Mouse (Mus musculus) lung, postnatal 36 days (tissue): ENCODE measurements at regions not wholly inside any gene's neighbourhood (a gene's known extent, or its start where the extent isn't known, plus 50 kb on each side); places are given as distances from the start of the nearest gene placed in this dataset.
A peak's percentile ranks its signal among the peaks of the same experiment; 100 is the strongest.

Source experiments
- DNase-seq: peaks from one replicate; pipeline ENCODE4 v3.0.0; 2022; ENCODE audit warnings: mixed read lengths

DNA sequence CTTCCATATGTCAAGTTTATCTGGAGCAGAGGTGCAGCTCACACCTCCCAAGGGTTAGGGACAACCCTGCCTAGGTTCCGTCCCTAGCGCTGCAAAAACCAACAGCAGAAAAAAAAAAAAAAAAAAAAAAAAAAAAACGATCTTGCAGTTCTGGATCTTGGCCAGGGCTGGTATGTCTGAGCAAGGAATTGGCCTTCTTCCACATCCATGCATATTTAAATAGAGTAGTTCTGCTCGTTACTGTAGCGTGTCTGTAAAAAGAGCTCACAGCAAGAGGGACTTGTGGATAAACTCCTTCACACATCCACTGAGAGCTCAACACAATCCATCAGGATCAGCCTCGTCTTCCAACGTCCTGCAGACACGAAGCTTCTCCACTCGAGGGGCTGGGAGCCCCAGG, 639.4 kb upstream of the Adam5 start:
- DNase-seq, result no peak

DNA sequence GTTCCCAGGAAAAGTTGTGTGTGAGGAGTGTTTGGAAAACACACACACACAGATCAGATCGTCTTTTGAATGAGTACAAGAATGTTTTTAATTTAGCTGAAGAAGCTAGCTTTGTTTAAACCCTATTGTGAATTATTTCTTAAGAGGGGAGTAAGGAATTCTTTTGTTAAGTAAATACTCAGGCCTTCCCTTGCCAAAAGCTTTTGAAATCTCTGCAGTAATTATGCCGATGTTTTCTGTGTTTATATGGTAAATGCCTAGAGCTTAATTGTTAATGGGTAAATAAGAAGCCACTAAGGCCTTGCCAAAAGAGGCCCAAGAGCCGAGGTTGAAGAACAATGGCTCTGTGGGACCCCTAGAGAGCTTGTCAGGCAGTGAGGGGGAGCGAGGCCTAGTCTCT, 638.3 kb upstream of the Adam5 start:
- no peak for DNase-seq

DNA sequence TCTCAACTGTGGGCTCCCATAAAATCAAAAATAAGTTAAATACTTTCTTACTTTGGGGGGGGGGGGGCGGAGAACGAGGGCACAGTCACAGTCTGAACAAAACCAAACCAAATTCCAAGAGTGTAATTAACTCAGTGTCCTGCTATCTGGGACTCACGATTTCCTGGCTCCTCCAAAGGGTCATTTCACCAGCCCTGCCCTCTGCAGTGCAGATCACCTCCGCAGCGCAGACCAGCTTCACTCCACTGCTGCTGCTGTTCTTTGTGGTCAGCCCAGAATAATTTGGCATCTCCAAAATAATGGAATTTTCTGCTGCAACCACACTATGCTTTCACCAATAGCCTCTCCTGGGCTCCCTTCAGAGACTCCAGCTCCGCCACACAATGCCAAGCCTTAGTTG, 631.5 kb upstream of the Adam5 start:
- DNase-seq, result no peak

DNA sequence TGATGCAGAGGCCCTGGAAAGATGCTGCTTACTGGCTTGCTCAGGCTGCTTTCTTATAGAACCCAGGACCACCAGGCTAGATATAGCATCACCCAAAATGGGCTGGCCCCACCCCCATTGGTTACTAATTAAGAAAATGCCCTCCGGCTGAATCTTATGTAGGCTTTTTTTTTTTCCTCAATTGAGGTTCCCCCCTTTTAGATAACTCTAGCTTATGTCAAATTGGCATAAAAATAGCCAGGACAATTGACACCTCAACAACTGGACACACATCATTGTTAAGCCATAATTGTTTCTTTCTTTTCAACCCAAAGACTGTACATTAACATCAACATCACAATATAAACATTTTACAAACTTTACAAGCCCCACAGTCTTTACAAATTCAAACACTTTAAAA, 630.8 kb upstream of the Adam5 start:
- no peak for DNase-seq

DNA sequence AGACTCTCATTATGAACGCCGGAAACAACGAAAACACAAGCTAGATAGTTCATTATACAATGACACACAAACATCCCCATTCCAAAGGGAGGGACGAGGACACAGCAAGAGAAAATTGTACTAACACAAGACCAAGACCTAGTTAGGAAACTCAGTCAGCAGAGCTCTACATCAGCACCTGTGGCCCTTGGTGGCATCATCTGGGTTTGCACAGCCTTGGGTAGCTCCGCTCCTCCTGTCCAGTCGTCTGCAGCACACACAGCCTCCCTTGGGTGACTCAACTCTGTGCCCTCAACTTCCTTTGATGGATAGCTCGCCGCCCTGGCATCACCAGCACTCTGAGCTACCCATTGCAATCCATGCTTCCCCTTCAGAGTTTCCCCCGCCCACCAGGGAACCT, 629.7 kb upstream of the Adam5 start:
- DNase-seq, result peak; percentile 30

DNA sequence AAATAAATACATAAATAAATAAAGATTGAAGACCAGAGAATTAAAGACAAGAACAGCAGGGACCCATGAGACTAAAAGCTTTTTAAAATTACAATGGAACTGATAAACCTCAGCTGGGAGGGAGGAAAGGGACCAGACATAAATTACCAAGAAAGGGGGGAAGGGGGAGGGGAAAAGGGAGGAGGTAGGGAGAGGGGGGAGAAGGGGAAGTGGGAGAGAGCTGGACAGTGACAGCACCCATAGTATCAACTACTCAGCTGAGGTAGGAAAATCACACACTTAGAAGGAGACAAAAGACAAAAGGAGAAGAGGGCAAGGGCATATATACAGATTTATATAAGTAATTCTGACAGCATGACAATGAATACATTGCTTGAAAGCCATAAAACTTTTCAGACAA, 626.4 kb upstream of the Adam5 start:
- DNase-seq, result no peak

DNA sequence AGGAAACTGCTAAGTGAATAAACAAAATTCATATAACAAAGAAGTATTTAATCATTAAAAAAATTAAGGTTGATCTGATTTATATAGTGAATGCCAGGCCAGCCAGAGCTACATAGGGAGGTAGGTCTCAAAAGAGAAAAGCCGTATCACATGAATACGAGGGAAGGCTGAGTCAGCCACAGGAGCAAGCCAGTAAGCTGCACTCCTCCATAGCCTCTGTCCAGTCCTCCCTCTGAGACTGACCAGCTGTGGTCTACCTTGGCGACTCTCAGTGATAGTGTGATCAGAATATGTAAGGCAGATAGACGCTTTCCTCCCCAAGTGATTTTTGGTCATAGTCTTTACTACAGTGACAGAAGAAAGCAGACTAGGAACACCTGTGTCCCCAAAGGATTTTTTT, 625.4 kb upstream of the Adam5 start:
- no peak for DNase-seq

DNA sequence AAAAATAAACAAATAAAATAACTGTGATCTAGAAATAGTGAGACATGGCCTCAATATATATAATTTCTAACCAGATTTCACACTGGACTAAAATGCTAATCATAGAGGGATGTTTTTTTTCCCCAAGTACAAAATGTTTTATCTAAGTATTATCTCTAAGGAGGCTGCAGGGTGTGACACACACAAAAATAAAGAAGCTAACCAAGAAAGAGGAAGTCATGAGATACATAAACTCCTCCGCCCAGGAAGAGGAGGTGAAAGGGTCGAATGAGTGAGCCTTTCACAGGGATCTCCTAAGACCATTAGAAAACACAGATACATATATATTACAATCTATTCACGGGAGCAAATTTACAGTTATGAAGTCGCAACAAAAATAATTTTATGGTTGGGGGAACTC, 623.7 kb upstream of the Adam5 start:
- peak; percentile 51 for DNase-seq

DNA sequence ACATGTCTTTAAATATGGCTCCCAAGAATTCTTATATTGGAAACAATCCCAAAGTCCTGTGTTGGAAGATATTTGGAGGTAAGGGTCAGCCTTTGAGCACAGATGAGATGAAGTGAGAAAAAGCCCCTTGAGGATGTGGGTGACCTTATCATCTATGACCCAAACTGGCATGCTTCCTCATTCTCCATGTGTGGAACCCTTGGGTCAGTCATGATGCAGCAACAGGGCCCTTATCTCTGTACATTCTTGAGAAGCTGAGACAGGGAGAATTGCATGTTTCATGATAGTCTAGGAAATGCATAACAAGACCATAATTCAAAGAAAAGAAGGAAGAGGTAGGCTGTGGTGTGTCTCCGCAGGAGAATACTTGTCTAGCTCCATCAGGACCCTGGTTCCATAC, 621.8 kb upstream of the Adam5 start:
- no peak for DNase-seq

DNA sequence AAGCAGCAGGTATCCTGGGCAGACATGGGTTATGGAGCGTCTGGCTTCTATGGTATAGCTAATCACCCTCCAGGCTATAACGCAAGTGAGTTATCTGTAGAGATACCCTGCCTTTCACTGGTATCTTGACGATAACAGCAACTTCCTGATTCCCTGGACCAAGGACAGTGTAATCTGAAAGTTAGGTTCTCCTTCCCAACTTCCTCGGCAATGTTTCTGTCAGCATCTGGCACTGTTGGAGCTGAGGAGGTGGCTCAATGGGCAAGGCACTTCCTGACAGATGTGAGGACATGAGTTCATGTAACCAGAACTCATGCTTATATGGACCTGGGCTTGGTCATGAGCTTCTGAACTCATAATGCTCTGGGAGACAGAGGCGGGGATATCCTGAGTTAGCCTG, 620.9 kb upstream of the Adam5 start:
- DNase-seq, result peak; percentile 39

DNA sequence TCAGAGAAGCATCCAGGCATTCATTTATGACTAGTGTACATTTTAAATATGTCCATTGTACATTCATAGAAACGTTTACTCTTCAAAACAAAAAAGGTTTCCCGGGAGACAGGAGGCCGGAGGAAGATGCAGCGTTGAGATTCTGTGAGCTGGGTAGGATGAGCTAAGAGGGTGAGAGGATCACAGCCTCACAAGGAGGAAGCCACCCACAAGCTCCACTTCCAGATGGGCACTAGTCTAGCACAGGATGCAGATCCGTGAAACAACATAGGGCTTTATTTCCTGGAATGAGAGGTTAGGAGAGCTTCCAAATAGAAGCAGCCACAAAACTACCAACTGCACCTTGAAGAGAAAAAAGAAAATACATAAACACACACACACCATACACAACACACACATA, 619.4 kb upstream of the Adam5 start:
- DNase-seq, result no peak

DNA sequence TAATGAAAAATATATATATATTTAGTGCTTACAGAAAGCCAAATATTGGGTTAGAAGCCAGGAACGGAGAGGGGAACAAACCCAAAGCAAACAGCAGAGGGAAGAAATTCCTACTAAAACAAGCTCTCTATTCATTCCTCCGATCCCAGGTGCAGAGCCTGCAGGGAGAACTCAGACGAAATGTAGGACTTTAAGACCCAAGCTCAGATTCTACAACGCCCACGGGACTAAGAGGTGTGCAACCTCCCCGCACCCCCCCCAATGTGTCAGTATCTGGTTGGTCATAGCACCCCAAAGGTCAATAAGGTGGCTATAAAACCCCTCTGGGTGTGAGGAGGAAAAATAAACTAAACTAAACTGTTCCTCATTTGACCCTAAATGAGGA, 616.9 kb upstream of the Adam5 start:
- DNase-seq, result no peak

DNA sequence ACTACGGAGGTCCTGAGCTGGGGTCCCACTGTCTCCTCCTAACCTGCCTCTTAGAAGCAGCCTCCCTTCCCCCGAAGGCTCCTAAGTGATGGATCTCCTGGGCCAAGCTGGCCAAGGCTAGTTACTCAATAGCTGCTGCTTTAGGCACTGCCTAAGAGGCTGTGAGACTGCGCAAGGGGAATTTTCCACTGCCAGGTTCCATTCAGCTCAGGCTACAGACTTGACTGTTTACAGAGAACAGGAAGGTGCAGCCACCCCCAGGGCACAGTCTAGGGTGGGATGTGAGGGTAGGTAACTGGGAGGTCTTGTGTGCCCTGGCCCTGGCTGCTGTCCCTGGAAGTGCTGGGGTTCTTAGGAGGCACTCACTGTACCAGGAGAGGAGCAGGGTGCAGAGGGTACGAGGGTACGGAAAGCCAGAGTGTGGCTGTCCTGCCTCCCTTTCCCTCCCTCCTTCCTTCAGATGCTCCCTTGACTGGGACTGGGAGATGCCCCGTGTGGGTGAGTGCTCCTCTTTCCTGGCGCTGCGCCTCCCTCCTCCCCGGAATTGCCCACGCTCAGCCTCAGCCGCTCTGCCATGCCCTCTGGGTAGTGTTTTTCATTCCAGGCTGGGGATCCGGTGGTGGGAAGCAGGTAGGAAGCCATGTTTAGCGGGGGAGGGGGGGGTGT, 616.4 kb upstream of the Adam5 start:
- peak; percentile 56 for DNase-seq

DNA sequence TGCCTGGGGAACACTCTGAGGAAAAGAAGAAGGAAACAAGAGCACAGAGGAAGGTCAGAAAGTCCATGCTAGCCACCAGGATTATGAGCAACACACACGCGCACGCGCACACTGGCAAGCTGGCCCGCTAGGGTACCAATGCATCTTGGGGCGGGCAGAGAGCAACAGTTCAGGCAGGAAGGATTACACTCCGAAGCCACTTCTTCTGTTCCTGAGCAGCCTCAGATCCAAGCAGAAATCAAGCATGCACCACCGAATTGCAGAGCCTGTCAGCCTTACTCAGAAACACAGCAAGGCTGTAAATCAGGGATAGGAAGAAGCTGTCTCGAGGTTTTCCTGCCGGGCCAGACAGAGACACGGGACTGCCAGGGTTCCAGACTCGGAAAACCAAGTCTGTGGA, 615.8 kb upstream of the Adam5 start:
- DNase-seq, result peak; percentile 33

DNA sequence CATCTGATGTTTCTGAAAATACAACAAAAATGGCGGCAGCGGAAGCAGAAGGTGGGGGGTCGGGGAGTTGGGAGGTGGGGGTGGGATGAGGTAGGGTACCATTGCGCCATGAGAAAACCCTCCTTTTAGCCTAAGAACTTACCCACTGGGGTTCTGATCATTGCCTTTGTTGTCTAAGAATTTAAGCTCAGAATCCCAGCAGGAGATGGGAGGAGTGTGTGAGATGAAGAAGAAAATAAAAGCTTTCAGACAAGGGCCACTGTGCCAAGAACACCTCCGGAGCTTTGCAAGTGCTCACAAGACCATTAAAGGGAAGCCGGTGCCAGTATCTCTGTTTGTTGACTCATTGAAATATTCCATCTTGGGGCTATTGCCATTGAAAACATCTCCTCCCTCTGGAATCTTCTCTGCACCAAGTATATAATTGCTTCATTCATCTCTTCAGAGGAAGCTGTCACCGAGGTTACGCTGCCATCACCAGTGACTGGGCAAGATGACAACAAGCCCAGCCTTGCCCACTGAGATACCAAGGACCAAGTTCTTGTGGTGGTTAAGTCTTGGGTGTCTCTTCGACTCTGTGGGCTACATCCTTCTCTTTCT, 614.0 kb upstream of the Adam5 start:
- no peak for DNase-seq

DNA sequence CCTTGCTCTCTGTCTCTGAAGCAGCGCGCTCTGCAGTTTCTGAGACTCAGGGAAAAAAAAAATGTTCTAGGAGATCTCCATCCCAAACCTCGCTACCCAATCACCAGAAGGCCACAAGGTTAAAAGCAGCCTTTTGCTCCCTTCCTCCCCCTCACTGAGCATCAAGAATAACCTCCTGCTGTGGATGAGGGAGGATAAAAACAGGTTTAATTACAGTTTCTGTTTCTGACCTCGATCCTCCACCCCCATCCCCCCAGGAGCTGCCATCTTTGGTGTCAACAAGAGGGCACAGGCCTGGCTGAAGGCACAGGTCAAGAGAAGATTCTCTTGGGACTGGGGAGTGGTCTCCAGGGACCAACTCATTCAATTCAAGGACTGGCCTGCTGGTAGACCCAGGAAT, 613.0 kb upstream of the Adam5 start:
- no peak for DNase-seq

DNA sequence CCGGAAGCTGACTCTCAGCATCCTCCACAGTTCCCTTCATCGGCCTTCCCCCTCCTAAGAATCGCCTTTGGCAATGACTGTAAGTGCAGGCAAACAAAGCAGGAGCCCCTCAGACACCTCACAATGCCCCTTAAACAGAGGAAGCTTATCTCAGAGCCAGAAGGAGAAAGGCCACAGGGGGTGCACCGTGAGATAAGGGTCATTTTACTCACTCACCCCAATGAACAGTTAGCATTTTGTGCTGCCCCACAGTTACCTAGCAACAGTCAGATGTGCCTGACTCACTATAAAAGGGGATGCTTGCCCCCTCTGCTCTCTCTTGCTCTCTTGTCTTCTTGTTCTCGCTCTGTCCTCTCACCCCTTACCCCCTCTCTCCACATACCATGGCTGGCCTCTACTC, 606.4 kb upstream of the Adam5 start:
- DNase-seq, result no peak

DNA sequence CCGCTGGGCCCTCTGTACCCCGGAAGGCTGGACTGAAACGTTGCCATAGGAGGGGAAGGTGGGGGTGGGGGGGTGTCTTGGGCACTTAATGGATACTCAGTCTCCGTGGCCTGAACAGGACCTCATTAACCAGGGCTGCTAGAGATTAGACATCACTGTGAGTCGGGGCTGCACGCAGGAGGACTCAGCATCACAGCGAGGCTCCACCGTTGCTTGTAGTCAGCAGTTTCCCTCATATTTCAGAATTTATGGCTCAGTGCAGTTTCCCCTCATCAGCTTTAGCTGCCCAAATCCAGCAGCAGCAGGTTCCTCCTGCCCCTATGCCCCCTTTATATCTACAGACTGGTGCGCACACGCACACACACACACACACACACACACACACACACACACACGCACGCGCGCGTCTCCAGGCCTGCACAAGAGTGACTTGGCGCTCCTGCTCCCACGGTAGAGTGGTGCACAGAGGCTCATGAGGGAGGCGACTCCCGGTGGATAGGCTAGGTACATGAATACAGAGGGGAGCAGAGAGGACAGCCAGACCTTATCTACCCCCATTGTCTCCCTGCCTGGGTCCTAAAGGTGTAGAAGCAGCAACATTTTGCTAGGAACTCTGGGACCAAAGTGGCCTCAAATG, 605.8 kb upstream of the Adam5 start:
- no peak for DNase-seq

DNA sequence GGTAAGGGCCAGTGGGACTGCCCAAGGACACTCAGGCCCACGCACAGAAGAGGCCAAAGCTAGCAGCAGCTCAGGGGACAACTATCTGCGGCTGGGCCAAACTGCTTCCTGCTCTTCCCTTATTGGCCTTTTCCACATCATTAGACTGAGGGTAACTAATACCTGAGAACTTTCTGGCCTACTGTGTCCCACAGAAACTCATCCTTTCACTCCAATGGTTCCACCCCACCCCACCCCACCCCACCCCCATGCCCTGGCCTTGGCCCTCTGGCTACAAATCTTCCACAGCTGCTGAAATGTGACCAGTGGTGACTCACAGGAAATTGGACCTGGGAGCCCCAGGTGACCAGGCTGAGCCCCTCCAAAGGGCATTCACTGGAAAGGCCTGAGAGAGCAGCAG, 604.6 kb upstream of the Adam5 start:
- no peak for DNase-seq

DNA sequence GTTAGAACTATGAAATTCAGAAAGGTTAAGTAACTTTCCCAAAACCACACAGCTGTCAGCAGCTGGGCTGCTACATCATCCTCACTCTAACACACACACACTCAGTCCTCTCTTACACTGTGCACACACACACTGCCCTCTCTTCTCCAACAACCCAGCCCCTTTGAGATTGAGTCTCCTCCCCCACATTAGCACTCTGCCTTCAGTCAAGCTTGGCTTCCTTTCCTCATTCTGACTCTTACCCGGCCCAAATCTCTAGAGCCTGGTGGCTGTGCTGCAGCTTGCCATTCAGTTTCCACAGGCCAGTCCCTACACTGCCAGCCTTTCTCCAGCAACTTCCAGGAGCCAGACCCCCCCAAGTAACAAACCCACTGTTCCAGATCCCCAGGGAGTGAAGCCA, 602.0 kb upstream of the Adam5 start:
- DNase-seq, result no peak

DNA sequence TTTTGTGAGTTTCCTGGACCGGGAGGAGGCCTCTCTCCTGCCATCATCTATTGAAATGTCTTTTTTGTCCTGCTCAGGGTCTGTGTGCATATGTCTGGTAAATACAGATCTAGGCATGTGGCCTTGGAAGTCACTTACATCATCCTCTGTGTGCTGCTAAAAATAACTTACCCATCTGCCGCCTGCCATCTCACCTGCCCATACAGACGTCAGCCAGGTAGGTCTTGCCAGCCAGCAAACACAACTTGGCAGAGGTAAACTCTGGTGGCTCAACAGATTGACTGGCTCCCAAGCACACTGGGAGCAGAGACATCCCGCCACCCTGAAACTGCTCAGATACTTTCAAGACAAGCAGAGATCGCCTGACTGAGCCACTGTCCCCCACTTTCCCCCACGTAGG, 597.3 kb upstream of the Adam5 start:
- no peak for DNase-seq

DNA sequence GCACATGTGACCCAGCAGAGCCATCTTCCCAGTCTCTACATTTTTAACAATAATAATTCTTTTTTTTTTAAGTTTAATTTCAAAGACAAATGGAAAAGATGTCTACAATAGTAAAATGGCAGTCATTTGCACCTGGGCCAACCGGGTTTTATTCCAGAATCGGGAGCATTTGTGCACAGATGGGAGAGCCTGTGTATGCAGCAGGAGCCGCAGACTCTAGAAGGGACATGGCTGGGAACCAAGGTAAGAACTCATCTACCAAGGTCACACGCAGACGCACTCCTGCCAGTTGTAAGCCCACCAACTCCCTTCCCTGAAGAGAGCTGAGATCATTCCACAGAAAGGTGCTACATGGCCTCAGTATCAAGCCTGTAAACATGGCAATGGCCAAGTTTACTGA, 586.4 kb upstream of the Adam5 start:
- DNase-seq, result no peak

DNA sequence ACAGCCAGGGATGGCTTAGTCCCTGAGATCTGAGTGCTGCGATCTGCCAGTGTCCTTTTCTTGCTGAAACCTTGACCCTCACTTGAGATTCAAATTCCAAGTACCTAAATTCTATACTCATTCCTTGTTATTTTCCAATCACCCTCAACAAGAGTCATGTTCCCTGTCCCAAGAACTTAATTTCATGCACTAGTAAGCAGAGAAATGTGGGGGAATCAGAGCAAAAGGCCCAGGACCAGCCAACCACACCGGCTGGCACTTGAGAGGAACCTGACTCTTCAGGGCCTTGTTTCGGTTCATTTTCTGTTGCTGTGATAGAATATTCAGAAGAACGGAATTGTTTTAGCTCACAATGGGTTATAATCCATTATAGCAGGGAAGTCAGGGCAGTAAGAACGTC, 583.7 kb upstream of the Adam5 start:
- DNase-seq, result no peak

DNA sequence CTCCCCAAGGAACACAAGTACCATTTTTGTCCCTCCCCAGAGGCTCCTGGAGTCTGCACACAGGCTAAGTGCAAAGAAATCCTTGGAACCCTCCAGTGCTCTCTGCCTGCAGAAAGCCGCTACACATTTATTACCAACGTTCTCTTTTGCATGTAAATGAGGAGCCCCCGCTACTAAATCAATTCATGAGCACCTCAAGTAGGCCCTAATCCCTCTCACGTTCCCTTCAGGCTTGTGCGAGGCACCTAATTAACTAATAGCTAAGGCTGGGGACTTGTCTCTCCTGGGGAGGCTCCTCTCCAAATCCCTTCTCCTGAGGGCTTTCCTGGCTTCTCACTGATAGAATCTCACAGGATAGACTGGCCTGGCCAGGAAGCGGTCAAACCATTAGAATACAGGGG, 568.6 kb upstream of the Adam5 start:
- DNase-seq, result no peak

DNA sequence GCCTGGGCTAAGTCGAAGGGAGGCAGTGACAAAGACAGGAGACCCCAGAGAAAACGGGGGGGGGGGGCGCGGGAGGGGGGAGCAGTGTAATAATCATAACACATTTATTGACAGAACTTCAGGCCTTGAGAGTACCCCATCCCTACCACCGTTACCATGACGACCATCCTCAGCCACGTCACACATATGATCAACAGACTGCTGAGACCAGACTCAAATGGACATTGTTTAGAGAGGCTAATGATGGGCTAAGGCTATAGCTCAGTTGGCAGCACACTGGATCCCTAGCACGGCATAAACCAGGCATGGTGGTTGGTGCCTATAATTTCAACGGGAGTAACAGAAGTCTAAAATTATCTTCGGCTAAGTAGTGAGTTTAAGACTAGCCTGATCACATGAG, 565.8 kb upstream of the Adam5 start:
- DNase-seq, result no peak
